Mouse (Mus musculus): Measurements from ENCODE around the gene Olfr698. TPM values are rescaled to one million over a fixed set of nuclear protein-coding genes. Genes with fewer than 3 reads are reported as not detected.

Olfr698 gene
- total RNA-seq (2023): not detected in 2 replicates

DNA sequence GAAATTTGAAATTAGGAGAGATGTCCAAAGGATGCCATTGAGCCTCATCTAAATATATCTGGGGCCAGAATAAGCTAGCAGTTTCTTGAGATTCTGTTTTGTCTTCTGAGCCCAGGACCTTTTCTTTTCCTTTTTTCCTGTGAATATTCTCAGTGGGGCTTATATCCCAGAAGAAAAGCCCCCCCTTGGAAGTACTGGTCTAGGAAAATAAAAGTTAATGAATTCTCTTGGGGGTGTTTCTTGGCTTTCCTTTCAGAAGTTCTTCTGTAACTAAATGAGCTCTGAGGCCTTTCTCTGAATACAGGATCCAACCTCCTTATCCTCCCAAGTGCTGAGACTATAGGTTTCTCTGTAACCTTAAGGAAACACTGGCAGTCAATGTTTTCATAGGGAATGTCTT, at the start of gene Olfr698:
Gene Olfr698 (minus strand): TSS at position 101 of the 400 bp plus-strand sequence.

DNA sequence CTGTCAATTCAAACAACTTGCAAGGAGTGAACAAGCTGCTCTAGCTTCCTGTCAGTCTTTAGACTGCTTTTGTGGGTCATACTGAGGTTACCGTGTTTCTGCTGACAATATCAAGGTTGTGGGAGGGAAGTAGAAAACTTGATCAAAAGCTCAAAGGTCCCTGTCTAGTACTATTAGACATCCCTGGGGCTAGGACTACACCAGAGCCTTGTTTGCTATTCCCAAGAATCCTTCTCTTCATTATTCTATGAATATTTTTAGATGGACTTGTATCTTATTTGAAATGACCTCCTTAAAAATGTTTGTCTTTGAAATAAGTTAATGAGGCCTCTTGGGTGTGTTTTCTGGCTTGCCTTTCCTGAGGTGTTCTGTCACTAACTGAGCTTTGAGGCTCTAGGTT, 37.9 kb upstream of the Olfr698 start, which contains the start of gene Olfr699:
Gene Olfr699 (minus strand): TSS at position 101 of the 400 bp plus-strand sequence.

DNA sequence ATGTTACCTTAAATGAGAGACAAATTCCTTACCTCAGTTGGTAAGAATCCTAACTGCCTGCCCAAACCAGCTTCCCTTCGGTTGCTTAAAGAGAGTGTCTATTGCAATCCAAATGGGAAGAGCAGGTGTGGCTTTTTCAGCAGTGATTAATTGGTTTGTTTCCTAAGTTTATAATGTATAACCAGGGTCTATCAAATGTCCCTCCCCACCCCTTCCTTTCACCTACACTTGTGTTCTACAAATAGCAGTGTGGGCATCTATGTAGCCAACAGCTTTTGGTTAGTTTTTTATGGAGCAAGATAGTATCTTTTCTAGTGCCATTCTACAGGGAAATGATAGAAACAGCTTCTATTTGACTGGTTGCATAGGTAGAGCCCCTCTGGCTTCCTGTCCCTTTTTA, 12.9 kb downstream of the Olfr698 start, which contains the start of gene Olfr697:
Gene Olfr697 (minus strand): TSS at position 101 of the 400 bp plus-strand sequence.

DNA sequence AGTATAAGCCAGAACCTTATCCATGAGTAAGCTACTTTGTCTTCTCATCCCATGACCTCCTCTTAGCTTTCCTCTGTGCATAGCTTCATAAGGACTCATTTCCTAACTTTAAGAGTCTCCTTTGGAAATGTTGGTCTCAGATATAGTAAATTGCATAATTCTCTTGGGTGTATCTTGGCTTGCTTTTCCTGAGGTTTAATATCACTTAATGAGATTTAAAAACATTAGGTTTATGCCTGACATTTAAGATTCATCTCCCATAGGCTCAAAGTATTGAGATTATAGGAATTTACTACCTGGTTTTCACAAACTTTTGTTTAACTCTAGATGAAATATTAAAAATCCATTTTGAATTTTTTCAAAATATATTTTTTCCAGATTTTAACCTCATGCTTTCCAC, 38.9 kb downstream of the Olfr698 start, which contains the start of gene Olfr695:
Gene Olfr695 (minus strand): TSS at position 101 of the 400 bp plus-strand sequence.

Other genes with a start within 250 kb of the Olfr698 start
- gene Olfr693, start 74.8 kb downstream of the Olfr698 start, total RNA-seq (2023): not detected in 2 replicates
- gene Olfr694, start 63.6 kb downstream of the Olfr698 start, total RNA-seq (2023): not detected in 2 replicates
- not detected in 2 replicates for gene Olfr695, start 39.0 kb downstream of the Olfr698 start, total RNA-seq (2023)
- gene Olfr697, start 13.0 kb downstream of the Olfr698 start, total RNA-seq (2023): not detected in 2 replicates
- gene Olfr699, start 37.8 kb upstream of the Olfr698 start, total RNA-seq (2023): not detected in 2 replicates
- not detected in 2 replicates for gene Olfr700, start 53.4 kb upstream of the Olfr698 start, total RNA-seq (2023)
- gene Olfr701, start 58.7 kb upstream of the Olfr698 start, total RNA-seq (2023): not detected in 2 replicates
- gene Olfr702, start 78.5 kb upstream of the Olfr698 start, total RNA-seq (2023): not detected in 2 replicates
- not detected in 2 replicates for gene Olfr703, start 88.0 kb upstream of the Olfr698 start, total RNA-seq (2023)
- not detected in 2 replicates for gene Olfr704, start 107.8 kb upstream of the Olfr698 start, total RNA-seq (2023)
- not detected in 2 replicates for gene Olfr705, start 121.5 kb upstream of the Olfr698 start, total RNA-seq (2023)
- not detected in 2 replicates for gene Olfr706, start 132.8 kb upstream of the Olfr698 start, total RNA-seq (2023)
- gene Olfr707, start 145.8 kb upstream of the Olfr698 start, total RNA-seq (2023): not detected in 2 replicates
- not detected in 2 replicates for gene Olfr1532-ps1, start 152.6 kb upstream of the Olfr698 start, total RNA-seq (2023)
- gene Olfr709-ps1, start 176.8 kb upstream of the Olfr698 start, total RNA-seq (2023): 0.09 TPM in 1 of 2 replicates, not detected in the other
- gene Olfr710, start 192.9 kb upstream of the Olfr698 start, total RNA-seq (2023): not detected in 2 replicates
- gene Olfr6, start 208.5 kb upstream of the Olfr698 start, total RNA-seq (2023): not detected in 2 replicates
- gene Olfr711, start 220.1 kb upstream of the Olfr698 start, total RNA-seq (2023): not detected in 2 replicates

All from neutrophil, adult 65 days (primary cell).